Mouse (Mus musculus) CD4-positive, CD25-positive, alpha-beta regulatory T cell, adult 2 months (primary cell): ENCODE measurements around the gene Tmpo.

Source experiments
- DNase-seq: peaks from one replicate; pipeline ENCODE4 v3.0.0-alpha.2; 2012; ENCODE audit warnings: low read depth, low spot score

The Tmpo gene

GRCm38 (mm10) chr10:91116958-91117357, 64.2 kb downstream of the Tmpo start:
- DNase-seq, result peak; percentile 17

- no peak for DNase-seq
Measured at GRCm38 (mm10) chr10:91109841-91110240, 71.3 kb downstream of the Tmpo start.

GRCm38 (mm10) chr10:91105981-91106380, 75.1 kb downstream of the Tmpo start:
- no peak for DNase-seq

- no peak for DNase-seq
Measured at GRCm38 (mm10) chr10:91102799-91103590, 78.1 kb downstream of the Tmpo start.

- no peak for DNase-seq
Measured at GRCm38 (mm10) chr10:91101936-91102335, 79.2 kb downstream of the Tmpo start.

GRCm38 (mm10) chr10:91100101-91100500, 81.0 kb downstream of the Tmpo start:
- DNase-seq, result no peak

- DNase-seq, result no peak
Measured at GRCm38 (mm10) chr10:91098056-91098455, 83.1 kb downstream of the Tmpo start.
